Mouse (Mus musculus): ENCODE measurements at regions not wholly inside any gene's neighbourhood (a gene's known extent, or its start where the extent isn't known, plus 50 kb on each side); places are given as distances from the start of the nearest gene placed in this dataset.

DNA sequence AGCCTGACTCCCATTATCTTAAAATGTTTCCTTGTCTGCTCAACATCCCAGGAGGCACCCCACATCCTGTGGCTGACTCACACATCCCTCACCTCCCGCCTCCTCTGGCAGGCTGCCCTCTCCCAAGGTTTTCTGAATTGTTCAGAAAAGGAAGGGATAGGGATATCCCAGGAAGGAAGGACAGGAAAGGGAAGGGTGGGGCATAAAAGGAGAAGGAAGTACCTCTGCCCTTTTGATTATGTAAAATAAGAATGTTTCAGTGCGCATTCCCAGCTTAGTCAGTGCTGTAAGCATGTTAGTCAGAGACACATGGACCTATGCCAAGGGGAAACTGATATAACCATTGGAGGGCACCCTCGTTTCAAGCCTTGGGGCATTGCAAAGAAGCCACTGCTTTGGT is 209.4 kb upstream of the Slc24a5 start:
- H3K9ac ChIP-seq (ENCODE audit: low read length) = no peak overlapping the region
- H3K9me3 ChIP-seq (ENCODE audit: control insufficient read depth, low read length) = no peaks in the 10 kb centered on the region
- 48% methylated on average over 3 of the region's 3 CpGs for WGBS
- TF ChIP-seq CTCF (IDR thresholded peaks at IDR 0.05; ENCODE audit: low read depth) = peak; percentile 23; the same call in 1 of the 2 replicates
- TF ChIP-seq EP300 (optimal IDR thresholded peaks at IDR 0.05) = no peak
- DNase-seq (ENCODE audit: low spot score) (peak; percentile 18), ATAC-seq (ENCODE audit: low FRiP score, low TSS enrichment) (peak; percentile 29; the same call in 1 of the 2 replicates)
- no peaks in the 10 kb centered on the region for H3K36me3 ChIP-seq (ENCODE audit: control insufficient read depth, insufficient read depth, low read length)
- no peak overlapping the region for H3K27ac ChIP-seq (replicated peaks)
- H3K27me3 ChIP-seq (ENCODE audit: control insufficient read depth, insufficient read depth, low read length) = no peaks in the 10 kb centered on the region
- no peak overlapping the region for H3K4me3 ChIP-seq (ENCODE audit: low read depth, low read length)
- no peak overlapping the region for H3K4me2 ChIP-seq (replicated peaks; ENCODE audit: low read depth)
- H3K4me1 ChIP-seq (replicated peaks; ENCODE audit: control insufficient read depth, insufficient read depth) = no peaks in the 10 kb centered on the region

DNA sequence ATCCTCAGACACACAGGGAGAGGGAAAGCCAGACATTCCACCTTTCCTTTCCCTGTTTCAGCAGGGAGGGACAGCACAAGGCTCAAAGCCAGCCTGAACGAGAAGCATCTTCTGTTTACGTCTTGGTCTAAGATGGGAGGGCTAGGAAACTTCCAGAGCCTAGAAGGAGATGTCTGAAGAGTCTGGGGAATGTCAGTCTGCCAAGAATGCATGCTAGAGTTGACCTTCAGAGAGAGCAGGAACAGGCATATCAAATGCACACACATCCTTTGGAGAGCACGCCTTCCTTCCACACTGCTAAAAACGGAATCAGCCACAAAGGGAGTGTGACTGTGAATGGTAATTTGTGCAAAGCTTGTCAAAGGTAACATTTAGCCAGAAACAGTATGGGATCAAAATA is 179.7 kb upstream of the Slc24a5 start:
- Histone ChIP-seq H3K4me2 (replicated peaks; ENCODE audit: low read depth) (no peak overlapping the region), H3K9me3 (ENCODE audit: control insufficient read depth, low read length) (no peaks in the 10 kb centered on the region), H3K4me1 (replicated peaks; ENCODE audit: control insufficient read depth, insufficient read depth) (no peaks in the 10 kb centered on the region), H3K27ac (replicated peaks) (no peak overlapping the region), H3K36me3 (ENCODE audit: control insufficient read depth, insufficient read depth, low read length) (no peaks in the 10 kb centered on the region), H3K9ac (ENCODE audit: low read length) (no peak overlapping the region), H3K4me3 (ENCODE audit: low read depth, low read length) (no peak overlapping the region), H3K27me3 (ENCODE audit: control insufficient read depth, insufficient read depth, low read length) (no peaks in the 10 kb centered on the region)
- ATAC-seq (ENCODE audit: low FRiP score, low TSS enrichment) = no peak
- DNase-seq (ENCODE audit: low spot score) = no peak
- WGBS = 27% methylated on average over 4 of the region's 4 CpGs
- no peak for TF ChIP-seq EP300 (optimal IDR thresholded peaks at IDR 0.05)
- no peak for TF ChIP-seq CTCF (IDR thresholded peaks at IDR 0.05; ENCODE audit: low read depth)

DNA sequence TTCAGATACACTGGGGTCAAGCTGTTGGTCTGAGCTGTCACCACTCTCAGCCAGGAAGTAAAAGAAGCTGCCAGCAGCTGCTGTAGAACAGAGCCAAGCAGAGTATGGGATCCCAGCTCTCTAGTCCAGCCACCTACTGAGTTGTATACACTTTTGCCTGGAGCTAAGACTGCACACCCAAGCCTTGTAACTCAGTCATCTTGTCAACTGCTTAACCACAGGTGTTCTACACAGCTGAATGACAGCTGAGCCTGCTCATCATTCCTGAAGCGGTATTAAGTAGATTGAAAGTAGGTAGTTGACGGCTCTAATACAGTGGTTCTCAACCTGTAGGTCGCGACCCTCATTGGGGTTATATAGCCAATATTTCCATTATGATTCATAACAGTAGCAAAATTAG is 172.9 kb upstream of the Slc24a5 start:
- H3K9me3 ChIP-seq (ENCODE audit: control insufficient read depth, low read length) = no peaks in the 10 kb centered on the region
- no peak overlapping the region for H3K27ac ChIP-seq (replicated peaks)
- no peak overlapping the region for H3K4me2 ChIP-seq (replicated peaks; ENCODE audit: low read depth)
- WGBS = 94% methylated on average over 4 of the region's 4 CpGs
- H3K9ac ChIP-seq (ENCODE audit: low read length) = no peak overlapping the region
- no peak overlapping the region for H3K4me3 ChIP-seq (ENCODE audit: low read depth, low read length)
- DNase-seq (ENCODE audit: low spot score) (no peak), ATAC-seq (ENCODE audit: low FRiP score, low TSS enrichment) (no peak)
- H3K36me3 ChIP-seq (ENCODE audit: control insufficient read depth, insufficient read depth, low read length) = no peaks in the 10 kb centered on the region
- H3K4me1 ChIP-seq (replicated peaks; ENCODE audit: control insufficient read depth, insufficient read depth) = no peaks in the 10 kb centered on the region
- TF ChIP-seq EP300 (optimal IDR thresholded peaks at IDR 0.05) = no peak
- TF ChIP-seq CTCF (IDR thresholded peaks at IDR 0.05; ENCODE audit: low read depth) = no peak
- H3K27me3 ChIP-seq (ENCODE audit: control insufficient read depth, insufficient read depth, low read length) = no peaks in the 10 kb centered on the region

DNA sequence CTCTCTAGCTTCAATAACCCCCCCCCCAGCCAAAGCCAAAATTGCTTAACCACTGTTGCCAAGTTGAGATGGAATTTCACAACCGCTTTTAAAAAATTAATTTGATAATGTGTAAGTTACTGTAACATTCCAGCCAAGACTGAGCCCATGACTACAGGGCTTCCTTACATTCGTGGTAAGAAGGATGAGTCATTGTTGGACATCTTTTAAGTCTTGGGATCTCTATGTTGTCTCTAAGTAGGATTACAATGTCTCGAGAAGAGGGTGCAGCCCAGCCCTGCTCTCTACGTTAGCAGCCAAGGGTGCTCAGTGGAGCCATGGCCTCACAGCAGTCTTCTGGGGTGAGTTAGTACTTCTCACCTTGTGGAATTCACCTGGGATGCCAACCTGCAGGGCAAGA is 164.4 kb upstream of the Slc24a5 start:
- no peaks in the 10 kb centered on the region for H3K9me3 ChIP-seq (ENCODE audit: control insufficient read depth, low read length)
- ATAC-seq (ENCODE audit: low FRiP score, low TSS enrichment) (no peak), DNase-seq (ENCODE audit: low spot score) (no peak)
- no peaks in the 10 kb centered on the region for H3K4me1 ChIP-seq (replicated peaks; ENCODE audit: control insufficient read depth, insufficient read depth)
- H3K27me3 ChIP-seq (ENCODE audit: control insufficient read depth, insufficient read depth, low read length) = no peaks in the 10 kb centered on the region
- H3K4me3 ChIP-seq (ENCODE audit: low read depth, low read length) = no peak overlapping the region
- no peaks in the 10 kb centered on the region for H3K36me3 ChIP-seq (ENCODE audit: control insufficient read depth, insufficient read depth, low read length)
- WGBS = 53% methylated on average over 4 of the region's 4 CpGs
- no peak overlapping the region for H3K4me2 ChIP-seq (replicated peaks; ENCODE audit: low read depth)
- H3K9ac ChIP-seq (ENCODE audit: low read length) = no peak overlapping the region
- no peak overlapping the region for H3K27ac ChIP-seq (replicated peaks)
- TF ChIP-seq EP300 (optimal IDR thresholded peaks at IDR 0.05) (no peak), CTCF (IDR thresholded peaks at IDR 0.05; ENCODE audit: low read depth) (no peak)

DNA sequence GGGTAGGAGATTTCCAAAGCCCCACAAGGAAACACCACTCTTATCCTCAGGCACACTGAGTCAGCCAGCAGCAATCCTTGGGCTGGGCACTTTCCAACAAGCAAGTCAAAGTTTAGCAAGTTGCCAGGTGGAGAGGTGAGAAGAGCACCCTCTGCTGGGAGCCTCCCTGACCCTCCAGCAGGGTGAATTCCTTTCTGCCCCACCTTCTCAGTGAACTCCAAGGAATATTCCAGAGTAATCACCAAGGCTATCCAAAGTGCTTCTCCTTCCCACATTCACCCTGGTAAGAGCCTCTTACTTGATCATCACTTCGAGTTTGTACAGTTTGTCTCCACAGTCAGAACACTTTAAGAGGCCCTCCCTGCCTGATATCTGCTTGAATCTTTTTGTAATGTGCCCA is 162.8 kb upstream of the Slc24a5 start:
- ATAC-seq (ENCODE audit: low FRiP score, low TSS enrichment) = no peak
- no peak overlapping the region for H3K4me3 ChIP-seq (ENCODE audit: low read depth, low read length)
- peak; percentile 20 for DNase-seq (ENCODE audit: low spot score)
- no peaks in the 10 kb centered on the region for H3K4me1 ChIP-seq (replicated peaks; ENCODE audit: control insufficient read depth, insufficient read depth)
- H3K4me2 ChIP-seq (replicated peaks; ENCODE audit: low read depth) = no peak overlapping the region
- H3K27me3 ChIP-seq (ENCODE audit: control insufficient read depth, insufficient read depth, low read length) = no peaks in the 10 kb centered on the region
- TF ChIP-seq EP300 (optimal IDR thresholded peaks at IDR 0.05) (no peak), CTCF (IDR thresholded peaks at IDR 0.05; ENCODE audit: low read depth) (peak; percentile 59)
- H3K27ac ChIP-seq (replicated peaks) = no peak overlapping the region
- H3K36me3 ChIP-seq (ENCODE audit: control insufficient read depth, insufficient read depth, low read length) = no peaks in the 10 kb centered on the region
- 68% methylated on average over 1 of the region's 1 CpGs for WGBS
- no peak overlapping the region for H3K9ac ChIP-seq (ENCODE audit: low read length)
- no peaks in the 10 kb centered on the region for H3K9me3 ChIP-seq (ENCODE audit: control insufficient read depth, low read length)

DNA sequence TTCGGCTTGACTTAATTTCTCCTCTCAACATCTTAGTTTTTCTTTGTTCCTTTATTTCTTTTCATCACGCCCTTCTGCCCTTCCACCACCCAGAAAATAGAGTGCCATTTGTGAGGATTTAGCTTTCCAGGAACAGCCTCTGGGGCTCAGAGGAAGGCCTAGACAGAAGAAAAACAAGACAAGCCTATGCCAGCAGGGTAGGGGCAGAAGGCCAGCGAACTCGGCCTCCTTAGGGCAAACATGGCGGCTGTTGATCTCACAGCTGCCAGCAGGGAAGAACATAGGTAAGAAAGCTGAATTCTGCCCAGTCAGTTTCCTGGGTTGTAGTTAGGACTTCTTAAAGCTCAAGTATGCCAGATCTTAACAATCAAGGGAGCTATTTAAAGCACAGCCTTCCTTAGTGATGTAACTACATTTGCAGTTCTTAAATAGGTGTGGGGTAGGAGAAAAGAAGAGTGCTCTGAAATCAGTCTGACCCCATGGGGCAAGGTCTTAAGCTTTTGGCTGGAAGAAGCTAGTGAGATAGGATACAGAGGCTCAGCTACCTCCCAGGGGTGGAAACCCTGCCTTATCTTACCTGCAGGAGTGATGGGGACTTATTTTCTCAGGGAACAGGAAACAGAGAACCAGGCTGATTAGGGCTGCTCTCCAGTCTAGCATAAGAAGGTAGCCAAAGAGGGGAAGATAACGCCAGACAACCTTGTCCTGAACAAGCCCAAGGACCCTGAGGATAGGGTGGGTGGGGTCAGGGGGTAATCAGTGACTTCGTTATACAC is 148.8 kb upstream of the Slc24a5 start:
- WGBS = 82% methylated on average over 7 of the region's 7 CpGs
- H3K4me3 ChIP-seq (ENCODE audit: low read depth, low read length) = no peak overlapping the region
- no peaks in the 10 kb centered on the region for H3K4me1 ChIP-seq (replicated peaks; ENCODE audit: control insufficient read depth, insufficient read depth)
- TF ChIP-seq EP300 (optimal IDR thresholded peaks at IDR 0.05) (no peak), CTCF (IDR thresholded peaks at IDR 0.05; ENCODE audit: low read depth) (no peak)
- DNase-seq (ENCODE audit: low spot score) (no peak), ATAC-seq (ENCODE audit: low FRiP score, low TSS enrichment) (no peak)
- no peak overlapping the region for H3K9ac ChIP-seq (ENCODE audit: low read length)
- no peaks in the 10 kb centered on the region for H3K36me3 ChIP-seq (ENCODE audit: control insufficient read depth, insufficient read depth, low read length)
- H3K27ac ChIP-seq (replicated peaks) = no peak overlapping the region
- H3K27me3 ChIP-seq (ENCODE audit: control insufficient read depth, insufficient read depth, low read length) = no peaks in the 10 kb centered on the region
- no peak overlapping the region for H3K4me2 ChIP-seq (replicated peaks; ENCODE audit: low read depth)
- no peaks in the 10 kb centered on the region for H3K9me3 ChIP-seq (ENCODE audit: control insufficient read depth, low read length)
